Mouse (Mus musculus): ENCODE results near the gene Col4a3.

DNA sequence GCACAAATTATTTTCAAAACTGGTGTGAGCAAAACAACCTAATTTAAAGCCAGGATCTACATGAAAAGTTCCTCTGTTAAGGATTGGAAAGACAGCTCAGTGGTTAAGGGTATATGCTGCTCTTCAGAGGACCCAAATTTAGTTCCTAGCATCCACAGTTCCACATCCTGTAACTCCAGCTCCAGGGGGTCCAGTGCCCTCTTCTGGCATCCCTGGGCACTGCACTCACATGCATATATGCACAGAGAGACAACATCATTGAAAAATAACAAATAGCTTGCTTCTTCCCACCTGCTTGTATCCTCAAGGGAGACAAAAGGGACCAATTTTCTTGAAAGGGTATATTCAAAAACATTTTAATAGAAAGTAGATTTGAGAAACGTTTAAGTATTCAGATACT lies 175.6 kb downstream of the Col4a3 start:
- TF ChIP-seq POLR2A (IDR thresholded peaks at IDR 0.05; ENCODE audit: insufficient read depth, low read length) (no peak), CTCF (IDR thresholded peaks at IDR 0.05; ENCODE audit: low read depth, low read length) (peak; percentile 44)
